Mouse (Mus musculus) cerebral cortex, adult 2 months (tissue): ENCODE measurements around the gene Cd82.

Source experiments
- WGBS: fragments of 180-500 bp; shearing (Covaris S2); methylation state at CpG from one replicate; pipeline ENCODE4 v1.1.7; 2018; 5-methylcytosine and 5-hydroxymethylcytosine counted together

Gene Cd82

DNA sequence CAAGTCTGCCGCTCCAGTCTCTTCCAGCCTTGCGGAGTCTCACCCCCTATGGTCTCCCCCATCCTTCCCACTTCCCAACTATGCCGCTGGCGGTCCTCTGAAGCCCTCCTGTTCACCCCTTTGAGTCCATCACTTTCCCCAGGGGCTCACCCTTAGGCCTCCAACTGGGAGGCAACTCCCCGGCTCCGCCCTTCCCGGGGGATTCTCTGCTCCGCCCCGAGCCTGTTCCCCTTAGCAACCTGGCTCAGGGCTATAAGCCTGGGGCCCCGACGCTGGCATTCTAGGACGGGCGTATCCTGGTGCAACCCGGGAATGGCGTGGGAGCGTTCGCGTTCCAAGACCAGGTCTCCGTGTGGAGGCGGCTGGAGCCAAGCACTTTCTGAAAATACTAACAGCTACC is at the start of gene Cd82:
TSS of gene Cd82 (minus strand) at position 381 of the 400 bp plus-strand sequence.
- 12% methylated on average over 20 of the region's 20 CpGs for WGBS

DNA sequence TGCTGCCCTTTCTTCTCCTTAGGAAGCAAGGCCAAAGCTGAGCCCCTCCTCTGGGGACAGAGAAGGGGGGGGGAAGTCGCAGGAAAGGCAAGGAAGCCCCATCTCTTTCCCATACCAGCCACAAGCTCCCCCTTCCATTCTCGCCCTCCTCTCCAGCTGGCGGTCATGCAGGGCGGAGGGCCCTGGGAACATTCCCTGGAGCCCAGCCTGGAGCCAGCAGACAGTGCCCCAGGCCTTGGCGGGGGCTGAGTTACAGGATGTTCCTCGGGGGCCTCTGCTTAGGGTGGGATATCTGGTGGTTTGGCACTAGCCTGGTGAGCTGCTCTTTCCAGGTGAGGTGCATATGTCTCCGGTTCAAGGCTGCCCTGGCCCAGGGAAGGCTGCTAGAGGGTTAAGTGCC is 49.2 kb upstream of the Cd82 start:
- 66% methylated on average over 7 of the region's 7 CpGs for WGBS

DNA sequence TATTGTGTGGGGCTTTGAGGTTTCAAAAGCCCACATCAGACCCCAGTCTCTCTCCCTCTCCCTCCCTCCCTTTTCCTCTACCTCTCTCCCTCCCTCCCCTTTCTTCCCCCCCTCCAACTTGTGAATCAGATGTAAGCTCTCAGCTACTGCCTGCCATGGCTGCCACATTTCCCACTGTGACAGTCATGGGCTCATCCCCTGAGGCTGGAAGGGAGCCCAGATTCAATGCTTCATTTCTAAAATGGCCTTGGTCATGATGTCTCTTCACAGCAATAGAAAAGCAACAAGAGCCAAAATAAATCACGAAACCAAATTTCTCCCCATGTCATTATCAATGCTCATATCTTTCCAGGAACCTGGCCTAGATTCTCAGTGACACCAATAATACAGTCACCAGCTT is 47.9 kb upstream of the Cd82 start:
- 62% methylated on average over 1 of the region's 1 CpGs for WGBS

DNA sequence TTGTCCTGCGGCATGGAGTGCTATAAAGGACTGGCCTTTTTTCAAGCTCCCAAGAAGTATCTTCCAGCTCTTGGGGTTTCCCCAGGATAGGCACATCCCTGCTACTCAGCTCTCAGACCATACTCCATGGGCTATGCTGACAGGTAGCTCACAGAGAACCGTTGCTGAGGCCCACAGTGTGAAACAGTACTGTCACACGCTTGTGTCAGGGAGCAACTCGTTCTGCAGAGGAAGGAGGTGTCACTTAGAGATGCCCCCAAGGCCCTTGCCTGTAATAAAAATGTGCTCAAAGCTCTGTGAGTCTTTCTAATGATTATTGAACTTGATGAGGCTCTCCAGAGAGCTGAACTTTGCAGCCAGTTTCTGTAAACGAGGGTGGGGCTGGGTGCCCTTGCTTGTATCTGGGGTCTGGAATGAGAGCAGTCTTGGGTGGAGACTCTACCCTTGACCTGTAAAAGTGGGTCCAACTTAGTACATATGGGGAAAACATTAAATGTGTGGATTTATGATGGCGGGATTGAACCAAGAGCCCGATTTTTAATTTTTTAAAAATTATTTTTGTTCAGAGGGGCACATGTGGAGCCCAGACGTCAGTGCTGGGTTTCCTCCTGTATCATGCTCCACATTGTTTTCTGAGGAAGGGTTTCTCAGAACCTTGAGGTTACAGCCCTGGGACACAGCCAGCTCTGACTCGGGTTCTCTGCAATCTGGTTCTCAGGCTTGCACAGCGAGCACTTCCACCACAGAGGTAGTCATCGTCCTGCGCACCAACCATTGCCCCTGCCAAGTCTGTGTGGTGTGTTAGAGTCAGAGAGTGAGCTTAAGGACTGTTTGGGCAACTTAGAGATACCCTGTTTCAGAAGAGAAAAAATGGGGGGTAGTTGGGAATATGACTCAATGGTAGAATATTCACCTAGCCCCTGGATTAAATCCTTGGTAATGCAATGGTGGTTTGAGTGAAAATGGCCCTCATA is 47.1 kb upstream of the Cd82 start:
- 89% methylated on average over 12 of the region's 12 CpGs for WGBS

DNA sequence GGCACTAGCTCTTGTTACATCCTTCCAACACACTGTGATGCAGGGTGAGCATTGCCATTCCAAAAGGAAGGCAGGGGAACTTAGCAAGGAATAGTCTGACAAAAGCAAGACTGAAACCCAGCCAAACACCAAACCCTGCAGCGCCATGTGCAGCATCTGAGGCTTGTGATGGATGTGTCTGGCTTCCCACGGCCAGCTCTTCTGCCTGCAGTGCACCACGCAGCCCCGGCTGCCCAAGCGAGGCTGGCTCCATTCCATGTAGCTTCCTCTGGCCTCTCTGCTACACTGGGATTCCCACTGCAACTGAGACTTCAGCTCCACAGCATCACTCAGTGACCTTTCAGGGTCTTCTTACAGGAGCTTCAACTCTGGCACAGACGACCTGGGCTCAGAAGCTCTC is 42.2 kb upstream of the Cd82 start:
- 40% methylated on average over 6 of the region's 6 CpGs for WGBS

DNA sequence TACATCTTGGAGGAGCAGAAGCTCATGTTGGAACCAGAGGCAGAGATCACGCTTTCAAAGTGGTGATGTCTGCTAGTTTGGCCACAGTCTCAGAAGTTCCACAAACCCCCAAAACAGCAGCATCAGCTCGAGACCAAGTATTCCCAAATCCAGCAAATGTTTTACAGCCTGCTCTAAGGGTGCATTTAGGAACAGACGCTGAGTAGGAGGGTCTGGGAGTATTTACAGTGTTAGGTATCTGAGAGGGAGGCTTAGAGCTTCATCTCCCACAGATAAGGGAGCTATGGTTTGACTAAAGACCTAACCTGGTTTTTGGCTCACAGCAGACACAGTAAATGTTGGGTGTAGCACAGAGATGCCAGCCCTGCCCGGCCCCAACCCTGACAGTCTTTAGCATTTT is 40.4 kb upstream of the Cd82 start:
- WGBS: 53% methylated on average over 4 of the region's 4 CpGs

DNA sequence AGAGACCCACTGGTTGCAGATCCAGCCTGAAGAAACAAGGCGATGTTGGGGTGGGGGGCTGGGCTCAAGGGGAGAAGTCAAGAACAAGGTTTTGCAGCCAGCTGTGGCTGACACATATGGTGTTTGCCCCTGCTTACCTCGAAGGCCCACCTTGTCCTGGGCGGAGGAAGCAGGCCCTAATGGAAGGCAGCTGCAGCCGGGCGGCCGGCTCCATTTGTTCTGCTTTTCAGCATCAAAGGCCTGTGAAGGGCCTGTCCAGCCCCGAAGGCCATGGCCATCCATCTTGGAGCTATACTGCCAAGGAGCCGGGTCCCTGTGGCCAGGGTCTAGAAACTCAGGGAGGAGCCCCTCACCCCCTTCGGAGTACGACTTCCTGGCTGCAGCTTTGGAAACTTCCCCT is 38.4 kb upstream of the Cd82 start:
- WGBS: 85% methylated on average over 10 of the region's 10 CpGs

DNA sequence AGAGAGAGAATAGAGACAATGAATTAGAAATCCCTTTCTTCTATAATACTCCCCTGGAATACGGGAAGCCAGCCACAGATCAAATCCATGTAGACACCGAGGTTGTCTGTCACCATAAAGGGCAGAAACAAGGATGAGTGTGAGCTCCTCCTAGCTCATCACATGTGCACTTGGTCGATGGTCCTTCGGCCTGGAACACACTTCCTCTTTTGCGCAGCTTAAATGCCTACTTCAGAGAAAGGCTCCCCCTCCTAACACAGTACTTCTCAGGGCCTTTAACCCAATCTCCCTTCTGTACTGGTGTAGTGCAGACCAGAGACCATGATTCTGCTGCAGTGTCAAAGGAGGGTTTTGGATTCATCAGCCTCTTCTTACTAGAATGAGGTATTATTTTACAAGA is 34.3 kb upstream of the Cd82 start:
- 83% methylated on average over 5 of the region's 5 CpGs for WGBS

DNA sequence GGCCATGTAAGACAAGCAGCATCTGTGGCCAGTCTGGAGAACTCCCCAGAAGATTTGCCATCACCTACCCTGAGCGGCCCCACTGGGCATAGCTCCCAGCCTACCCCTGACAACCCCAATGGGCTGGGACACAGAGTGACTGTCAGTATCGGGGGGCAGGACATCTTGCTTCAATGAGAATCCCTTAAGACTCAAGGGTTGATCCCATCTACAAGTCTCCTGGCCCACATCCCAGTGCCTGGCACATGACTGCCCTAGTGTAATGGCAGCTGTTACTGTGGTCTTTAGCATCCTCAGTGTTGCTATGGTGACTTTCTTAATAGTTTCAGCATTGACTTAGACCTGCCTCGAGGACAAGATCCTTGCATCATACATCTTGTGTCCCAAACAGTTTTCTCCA is 32.2 kb upstream of the Cd82 start:
- WGBS: 54% methylated on average over 3 of the region's 3 CpGs

DNA sequence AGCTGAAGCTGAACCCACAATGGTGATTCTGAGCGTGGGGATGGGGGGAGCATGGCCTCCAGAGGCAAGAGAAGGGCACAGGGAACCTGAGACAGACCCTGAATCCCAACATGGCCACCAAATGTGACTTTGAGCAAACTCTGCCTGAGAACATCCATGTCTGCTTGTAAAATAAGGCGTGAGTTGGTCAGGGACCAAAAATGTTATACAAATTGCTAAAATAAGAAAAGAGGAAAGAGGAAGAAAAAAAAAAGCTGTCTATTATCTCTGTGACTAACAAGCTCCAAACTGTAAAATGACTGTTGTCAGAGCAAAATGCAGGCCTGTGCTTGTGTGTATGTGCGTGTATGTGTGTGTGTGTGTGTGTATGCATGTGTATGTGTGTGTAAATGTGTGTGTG is 30.6 kb upstream of the Cd82 start:
- WGBS: 61% methylated on average over 3 of the region's 3 CpGs

DNA sequence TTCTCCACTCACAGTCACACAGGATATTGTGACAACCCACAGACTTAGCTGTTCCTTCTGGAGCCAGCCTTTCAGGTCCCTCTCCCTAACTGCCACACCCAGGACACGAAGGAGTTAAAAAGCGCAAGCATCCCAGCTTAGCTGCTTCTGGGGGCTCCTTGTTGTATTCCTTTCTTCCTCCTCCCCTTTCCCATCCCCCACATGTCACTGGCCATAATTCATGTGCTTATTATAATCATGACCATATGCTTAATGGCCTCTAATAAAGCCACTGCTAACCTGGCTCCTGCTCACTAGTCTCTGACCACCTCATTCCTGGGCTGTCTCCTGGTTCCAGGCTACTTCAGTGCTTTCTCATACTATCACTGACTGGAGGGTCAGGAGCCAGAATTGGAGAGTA is 27.6 kb upstream of the Cd82 start:
- WGBS: 95% methylated on average over 2 of the region's 2 CpGs

DNA sequence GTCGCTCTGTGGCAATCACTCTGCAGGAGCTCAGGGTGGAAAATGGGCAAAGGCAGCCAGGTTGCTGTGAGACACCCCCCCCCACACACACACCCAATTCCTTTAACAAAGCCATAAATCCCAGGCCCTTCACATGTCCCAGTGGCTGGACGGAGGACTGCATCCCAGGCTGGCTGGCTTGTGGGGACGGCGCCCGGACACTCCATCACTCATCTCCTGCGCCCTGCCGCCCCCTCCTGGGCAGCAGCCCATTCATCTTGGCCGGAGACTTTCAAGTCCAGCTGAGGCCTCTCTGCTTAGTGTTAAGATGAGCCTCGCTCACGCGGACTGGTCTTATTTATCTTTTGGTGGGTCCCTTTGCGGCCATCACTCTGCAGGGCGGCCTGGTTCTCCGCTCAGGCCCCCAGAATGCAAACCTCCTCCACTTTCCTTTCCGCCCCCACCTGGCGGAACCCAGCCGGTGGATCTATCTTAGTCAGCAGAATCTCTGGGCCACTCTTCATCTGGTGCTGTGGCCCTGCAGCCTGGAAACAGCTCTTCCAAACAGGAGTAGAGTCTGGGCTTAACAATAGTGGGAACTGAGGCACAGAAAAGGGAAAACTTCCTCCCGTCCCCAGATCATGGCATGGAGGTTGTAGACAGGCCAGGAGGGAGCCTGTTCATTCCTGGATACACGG is 26.1 kb upstream of the Cd82 start:
- WGBS: 64% methylated on average over 19 of the region's 19 CpGs

DNA sequence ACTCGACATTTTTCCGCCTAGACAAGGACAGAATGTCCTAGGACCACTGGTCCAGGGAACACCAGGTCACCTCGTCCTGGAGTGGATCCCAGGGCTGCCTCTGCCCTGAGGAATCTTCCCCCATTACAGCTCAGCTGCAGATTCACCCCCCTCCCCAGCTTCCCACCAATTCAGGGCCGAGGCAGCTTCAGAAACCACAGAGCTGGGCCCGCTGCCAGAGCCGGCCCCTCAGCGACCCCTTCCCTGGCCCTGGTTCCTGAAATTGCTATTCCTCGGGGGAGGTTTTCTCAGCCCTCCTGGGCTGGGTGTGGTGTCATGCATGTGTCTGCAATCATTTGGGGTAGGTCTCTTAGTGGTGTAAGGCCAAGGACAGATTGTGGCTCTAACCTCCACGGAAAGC is 22.5 kb upstream of the Cd82 start:
- WGBS: 54% methylated on average over 9 of the region's 9 CpGs

DNA sequence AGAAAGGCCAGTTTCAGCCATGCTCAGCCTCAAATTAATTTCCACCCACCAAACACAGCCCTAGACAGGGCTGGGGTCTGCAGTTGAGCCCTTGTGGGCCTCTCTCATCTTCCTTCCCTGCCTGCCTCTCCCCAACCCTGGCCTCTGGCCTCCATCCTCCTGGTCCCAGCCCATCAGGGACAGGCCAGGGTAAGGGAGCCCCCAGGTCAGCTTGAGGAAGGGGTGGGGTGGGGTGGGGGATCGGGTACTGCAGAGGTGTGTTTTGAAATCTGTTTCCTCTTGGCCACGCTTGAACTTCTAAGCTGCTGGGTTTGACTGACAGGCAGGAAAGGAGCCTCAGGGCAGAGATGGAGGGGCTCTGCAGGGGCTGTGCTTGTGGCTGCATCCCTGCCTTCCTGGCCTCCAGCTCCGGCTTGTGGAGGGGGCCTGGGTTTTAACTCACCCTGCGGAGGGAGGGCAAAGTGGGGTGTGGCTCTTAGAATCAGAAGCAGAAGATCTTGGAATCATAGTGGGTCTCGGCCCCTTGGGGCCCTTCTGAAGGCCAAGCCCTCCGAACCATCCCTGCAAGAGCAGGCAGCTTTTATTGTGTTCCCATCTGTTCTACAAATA is 19.2 kb upstream of the Cd82 start:
- 76% methylated on average over 6 of the region's 6 CpGs for WGBS

DNA sequence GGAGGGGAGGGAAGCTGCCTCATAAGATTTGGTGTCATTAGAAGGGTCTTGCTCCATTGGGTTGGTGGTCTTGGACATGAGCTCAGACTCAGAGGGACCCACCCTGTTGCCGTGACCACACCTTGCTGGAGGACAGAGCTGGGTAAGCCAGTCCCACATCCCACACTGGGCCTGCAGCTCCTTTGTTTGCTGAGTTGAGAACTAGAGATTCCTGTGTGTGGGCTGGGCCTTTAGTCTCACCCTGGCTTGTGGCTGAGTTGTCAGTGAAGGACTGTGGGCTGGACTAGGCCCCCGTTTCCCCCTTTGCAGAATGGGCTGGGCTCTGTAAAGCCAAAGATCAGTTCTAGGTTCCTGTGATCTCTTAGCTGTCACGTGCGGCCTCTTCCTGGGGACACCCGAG is 15.8 kb upstream of the Cd82 start:
- 83% methylated on average over 5 of the region's 5 CpGs for WGBS

DNA sequence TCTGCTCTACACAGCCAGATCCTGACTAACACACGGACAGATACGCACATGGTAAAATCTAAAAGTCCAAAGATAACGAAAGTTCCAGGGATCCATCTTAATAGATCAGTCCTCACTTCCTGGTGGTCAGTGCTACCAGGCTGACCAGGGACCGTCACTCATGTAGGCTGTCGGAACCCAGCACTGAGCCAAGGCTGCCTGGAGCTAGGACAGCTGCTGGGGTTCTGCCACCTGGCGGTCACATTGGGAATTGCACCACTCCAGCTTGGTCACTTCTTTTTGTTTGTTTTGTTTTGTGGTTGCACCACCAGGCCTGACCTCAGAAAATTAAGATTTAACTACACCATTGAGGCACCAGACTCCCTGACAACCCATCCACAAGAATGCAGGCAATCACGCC is 14.6 kb upstream of the Cd82 start:
- WGBS: 52% methylated on average over 7 of the region's 7 CpGs

DNA sequence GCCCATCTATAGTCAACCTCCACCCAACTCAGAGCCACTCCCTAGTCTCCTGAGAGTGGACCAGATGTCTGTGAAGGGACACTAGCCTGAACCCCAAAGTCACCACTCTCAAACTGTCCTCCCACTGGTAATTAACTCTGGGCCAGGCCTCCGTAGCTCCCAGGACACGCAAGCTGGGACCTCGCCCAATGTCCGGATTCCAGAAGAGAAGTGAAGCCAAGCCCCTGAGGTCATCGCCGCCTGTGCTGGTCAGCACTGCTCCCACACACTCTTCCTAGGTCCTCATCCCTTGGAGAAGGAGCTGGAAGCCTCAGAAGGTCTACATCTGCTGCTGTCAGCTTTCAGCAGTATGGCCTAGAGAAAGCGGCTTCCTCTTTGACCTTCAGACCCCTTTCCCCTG is 13.5 kb upstream of the Cd82 start:
- 94% methylated on average over 7 of the region's 7 CpGs for WGBS

DNA sequence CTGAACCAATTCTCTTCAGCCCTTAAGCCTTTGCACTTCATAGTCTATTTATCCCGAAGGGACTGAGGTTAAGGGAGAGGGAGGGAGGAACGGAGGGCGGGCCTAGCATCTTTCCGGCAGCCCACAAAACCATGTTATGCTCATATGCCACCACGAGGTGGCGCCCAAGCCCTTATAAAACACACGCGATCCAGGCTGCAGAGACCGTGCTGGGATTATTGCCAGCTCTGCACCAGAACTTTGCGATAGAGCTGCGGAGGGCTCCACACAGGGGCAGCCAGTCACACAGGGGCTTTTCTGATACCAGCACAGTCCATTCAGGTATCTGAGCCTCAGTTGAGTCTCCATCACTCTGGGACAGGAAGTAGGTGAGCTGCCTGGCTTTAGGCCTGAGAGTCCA is 12.1 kb upstream of the Cd82 start:
- WGBS: under 1% methylated on average over 11 of the region's 11 CpGs

DNA sequence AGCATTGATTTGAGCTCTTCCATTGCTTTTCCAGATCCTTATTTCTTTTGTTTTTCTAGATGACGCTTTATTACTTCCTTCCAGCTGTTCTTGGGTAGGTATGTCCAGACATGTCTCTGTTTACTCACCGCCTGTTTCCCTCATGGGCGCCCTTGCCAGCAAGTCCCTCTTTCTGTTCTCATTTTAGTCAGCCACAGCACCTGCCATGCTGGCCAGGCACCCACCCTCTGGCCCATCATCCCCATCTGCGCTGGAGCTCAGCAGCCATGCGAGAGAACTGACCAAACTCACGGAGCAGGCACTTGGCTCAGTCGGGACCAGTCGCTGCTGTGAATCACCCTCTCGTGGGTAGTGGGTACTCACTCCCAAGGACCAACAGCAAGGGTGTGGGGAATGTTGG is 11.0 kb upstream of the Cd82 start:
- 73% methylated on average over 9 of the region's 9 CpGs for WGBS

DNA sequence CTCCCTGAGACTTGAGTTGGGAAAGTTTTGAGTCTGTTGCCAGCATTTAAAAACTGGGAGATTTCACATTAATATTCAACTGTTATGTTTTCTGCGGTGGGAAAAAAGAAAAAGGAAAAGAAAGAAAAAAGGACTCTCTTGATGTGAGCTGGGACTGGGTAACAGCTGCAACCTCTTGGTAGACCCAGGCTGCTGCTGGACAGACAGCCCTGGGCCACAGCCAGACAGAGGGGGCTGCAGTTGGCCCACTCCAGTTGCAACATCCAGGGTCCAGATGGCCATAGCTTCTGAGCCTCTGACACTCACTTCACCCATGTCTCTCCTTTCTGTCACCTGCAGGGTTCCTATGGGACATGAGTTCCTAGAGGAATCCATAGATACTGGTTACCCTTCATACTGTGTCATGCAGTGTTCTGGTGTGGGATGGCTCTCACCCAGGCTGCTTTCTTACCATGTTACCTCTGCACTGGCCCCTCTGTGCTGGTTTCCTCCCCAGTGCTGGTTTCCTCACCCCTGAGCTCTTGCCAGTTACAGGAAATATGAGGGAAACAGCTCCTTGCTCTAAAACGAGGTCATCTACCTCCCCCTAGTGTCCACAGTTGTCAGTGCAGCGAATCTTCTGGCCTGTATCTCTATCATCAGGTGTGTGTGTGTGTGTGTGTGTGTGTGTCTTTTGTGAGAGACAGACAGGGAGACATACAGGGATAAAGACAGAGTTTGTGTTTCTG is 8.1 kb upstream of the Cd82 start:
- 9% methylated on average over 3 of the region's 3 CpGs for WGBS

DNA sequence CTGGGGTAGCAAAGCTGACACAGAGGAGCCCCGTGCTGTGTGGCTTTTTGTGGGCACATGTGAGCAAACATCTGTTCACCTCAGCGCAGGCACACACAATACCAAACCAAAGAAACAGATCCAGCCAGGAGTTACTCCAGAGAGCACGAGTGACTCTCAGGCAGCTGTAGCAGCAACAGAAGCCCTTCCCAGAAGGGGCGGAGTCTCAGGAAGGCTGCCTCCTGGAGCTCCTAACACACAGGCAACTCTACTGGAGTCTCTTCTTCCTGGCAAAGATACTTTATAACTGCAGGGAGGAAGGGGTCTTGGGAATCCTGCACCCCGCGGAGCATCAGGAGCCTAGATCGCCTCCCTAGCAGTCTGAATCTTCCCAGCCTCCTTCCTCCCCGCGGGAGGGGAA is 7.2 kb upstream of the Cd82 start:
- WGBS: 4% methylated on average over 9 of the region's 9 CpGs

DNA sequence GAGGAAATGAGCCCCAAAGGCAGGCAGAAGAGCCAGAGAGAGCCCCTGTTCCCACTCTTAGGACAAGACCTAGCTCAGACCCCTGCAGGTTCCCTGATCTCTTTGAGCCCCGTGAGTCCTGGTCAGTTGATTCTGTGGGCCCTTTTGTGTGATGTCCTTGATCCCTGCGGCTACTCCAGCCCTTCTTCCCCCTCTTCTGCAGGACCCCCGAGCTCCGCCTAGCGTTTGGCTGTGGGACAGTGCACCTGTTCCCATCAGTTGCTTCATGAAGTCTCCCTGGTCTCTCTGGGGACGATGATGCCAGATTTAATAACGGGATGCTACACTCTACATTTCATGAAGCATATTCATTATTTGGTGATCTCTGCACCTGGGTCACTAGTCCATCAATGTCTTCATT is 6.2 kb upstream of the Cd82 start:
- WGBS: 22% methylated on average over 7 of the region's 7 CpGs
